Mouse (Mus musculus) lung, postnatal 0 days (tissue): ENCODE results near the gene Tnfsf15.

Source experiments
- CTCF ChIP-seq: IDR thresholded peaks from 2 replicates; pipeline ENCODE4 v1.5.1; 2016; ENCODE audit warnings: antibody characterized with exemption, mild to moderate bottlenecking
- EP300 ChIP-seq: IDR thresholded peaks from 2 replicates; pipeline ENCODE4 v1.6.1; 2016; ENCODE audit warnings: antibody characterized with exemption, mild to moderate bottlenecking, control low read depth

DNA sequence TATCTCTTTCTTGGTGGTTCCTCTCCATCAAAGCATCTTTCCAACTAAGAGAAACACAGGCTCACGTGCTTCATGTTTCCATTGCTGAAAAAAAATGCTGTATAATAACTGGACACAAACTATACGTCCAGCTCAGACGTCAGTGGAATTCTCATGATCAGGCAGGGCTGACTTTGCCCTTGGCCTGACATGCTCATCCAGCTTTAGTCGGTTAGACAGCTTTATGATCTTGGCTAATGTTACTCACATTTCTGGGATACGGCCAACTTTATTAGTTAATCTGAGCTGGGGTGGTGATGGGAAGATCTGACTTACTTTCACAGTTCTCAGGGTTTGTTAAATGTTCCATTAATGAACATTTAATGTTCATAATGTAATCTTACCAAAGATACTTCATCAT, 38.9 kb upstream of the Tnfsf15 start:
- TF ChIP-seq EP300, result no peak
- TF ChIP-seq CTCF, result no peak
